Mouse (Mus musculus): ENCODE measurements around the gene Dusp23. TPM values are rescaled to one million over a fixed set of nuclear protein-coding genes. Genes with fewer than 3 reads are reported as not detected.

Dusp23 gene
- polyA plus RNA-seq (2012; rRNA removed; ENCODE audit: low replicate concordance), result 47.9 and 66.9 TPM in 2 replicates

GRCm38 (mm10) chr1:172632451-172633326 is at the start of gene Dusp23:
TSS of gene Dusp23 (minus strand) at chr1:172632962.

GRCm38 (mm10) chr1:172602326-172602725 is 30.4 kb downstream of the Dusp23 start, which contains the start of gene Fcrl6:
TSS of gene Fcrl6 (minus strand) at chr1:172602551.

GRCm38 (mm10) chr1:172590385-172590784 is 42.4 kb downstream of the Dusp23 start, which contains the start of gene Slamf8:
TSS of gene Slamf8 (minus strand) at chr1:172590568.

Other genes with a start within 250 kb of the Dusp23 start
- gene Slamf9, start 157.6 kb downstream of the Dusp23 start, polyA plus RNA-seq (2012; rRNA removed; ENCODE audit: low replicate concordance), result 10.3 and 24.8 TPM in 2 replicates
- gene Igsf9, start 151.2 kb downstream of the Dusp23 start, polyA plus RNA-seq (2012; rRNA removed; ENCODE audit: low replicate concordance), result 36.1 and 38.8 TPM in 2 replicates
- gene Tagln2, start 132.9 kb downstream of the Dusp23 start, polyA plus RNA-seq (2012; rRNA removed; ENCODE audit: low replicate concordance), result 232 and 274 TPM in 2 replicates
- gene Cfap45, start 112.2 kb downstream of the Dusp23 start, polyA plus RNA-seq (2012; rRNA removed; ENCODE audit: low replicate concordance), result 0.68 and 1.2 TPM in 2 replicates
- gene Vsig8, start 77.0 kb downstream of the Dusp23 start, polyA plus RNA-seq (2012; rRNA removed; ENCODE audit: low replicate concordance), result 0.20 and 0.24 TPM in 2 replicates
- gene Slamf8, start 42.4 kb downstream of the Dusp23 start, polyA plus RNA-seq (2012; rRNA removed; ENCODE audit: low replicate concordance), result 9.1 and 10.8 TPM in 2 replicates
- gene Fcrl6, start 30.4 kb downstream of the Dusp23 start, polyA plus RNA-seq (2012; rRNA removed; ENCODE audit: low replicate concordance), result 0.10 TPM in 1 of 2 replicates, not detected in the other
- 0.36 TPM in 1 of 2 replicates, not detected in the other for gene Crp, start 65.1 kb upstream of the Dusp23 start, polyA plus RNA-seq (2012; rRNA removed; ENCODE audit: low replicate concordance)